Mouse (Mus musculus) MEL (cell line): ENCODE data around the gene Dsn1. TPM values are rescaled to one million over a fixed set of nuclear protein-coding genes. Genes with fewer than 3 reads are reported as not detected.
A peak's percentile ranks its signal among the peaks of the same experiment; 100 is the strongest.

Experiments used
- DNase-seq: peaks from one replicate; pipeline ENCODE4 v3.0.0; 2011; ENCODE audit warnings: low read depth, low spot score
- H3K27ac ChIP-seq: 2 replicates; pipeline ENCODE4 v1.5.1; 2012; ENCODE audit warnings: low read depth, mild to moderate bottlenecking, control low read depth, low read length, moderate library complexity; ENCODE audit not compliant: control insufficient read depth
- H3K27me3 ChIP-seq, 2 experiments: fragments of 150-350 bp in 1 of 2; sonication (generic) in 1 of 2; 2 replicates each; pipeline ENCODE4 v1.6.1; 2012; ENCODE audit warnings: low read length in 2 of 2, mild to moderate bottlenecking in 2 of 2, improper control_type of control experiment in 1 of 2, moderate library complexity in 1 of 2; ENCODE audit not compliant: insufficient read depth in 2 of 2, control insufficient read depth in 1 of 2
- H3K36me3 ChIP-seq, 2 experiments: 2 replicates each; pipeline ENCODE4 v1.6.1; 2012 to 2014; ENCODE audit warnings: low read length in 2 of 2, improper control_type of control experiment in 1 of 2, inconsistent platforms in 1 of 2, mild to moderate bottlenecking in 1 of 2; ENCODE audit not compliant: insufficient read depth in 2 of 2, control insufficient read depth in 1 of 2
- H3K4me1 ChIP-seq, 2 experiments: fragments of 150-350 bp in 1 of 2; sonication (generic) in 1 of 2; 2 replicates each; pipeline ENCODE4 v1.6.1; 2012; ENCODE audit warnings: low read length in 2 of 2, improper control_type of control experiment in 1 of 2, mild to moderate bottlenecking in 1 of 2; ENCODE audit not compliant: insufficient read depth in 2 of 2, control insufficient read depth in 1 of 2
- H3K4me3 ChIP-seq, 2 experiments: fragments of 150-350 bp in 1 of 2; sonication (generic) in 1 of 2; 2 replicates each; pipeline ENCODE4 v1.5.1; 2012; ENCODE audit warnings: low read depth in 2 of 2, low read length in 2 of 2, mild to moderate bottlenecking in 2 of 2, moderate library complexity in 2 of 2, control low read depth in 1 of 2, improper control_type of control experiment in 1 of 2; ENCODE audit not compliant: control insufficient read depth in 1 of 2, insufficient read depth in 1 of 2
- H3K79me2 ChIP-seq: 2 replicates; pipeline ENCODE4 v1.6.1; 2012; ENCODE audit warnings: mild to moderate bottlenecking, low read length, moderate library complexity; ENCODE audit not compliant: control insufficient read depth, poor library complexity, insufficient read depth
- H3K9ac ChIP-seq: 2 replicates; pipeline ENCODE4 v1.6.1; 2012; ENCODE audit warnings: low read depth, mild to moderate bottlenecking, control low read depth, low read length, moderate library complexity; ENCODE audit not compliant: control insufficient read depth, poor library complexity, severe bottlenecking
- H3K9me3 ChIP-seq: fragments of 150-350 bp; sonication (generic); replicated peaks from 2 replicates; pipeline ENCODE4 v1.6.1; 2012; ENCODE audit warnings: mild to moderate bottlenecking, low read length, improper control_type of control experiment, moderate library complexity; ENCODE audit not compliant: insufficient read depth
- BHLHE40 ChIP-seq: IDR thresholded peaks from 2 replicates; pipeline ENCODE4 v1.6.1; 2012; ENCODE audit warnings: low read depth, mild to moderate bottlenecking, inconsistent platforms, low read length, improper control_type of control experiment, borderline replicate concordance
- CHD1 ChIP-seq: IDR thresholded peaks from 2 replicates; pipeline ENCODE4 v1.6.1; 2012; ENCODE audit warnings: low read depth, mild to moderate bottlenecking, inconsistent platforms, low read length, improper control_type of control experiment
- CHD2 ChIP-seq: IDR thresholded peaks from 2 replicates; pipeline ENCODE4 v1.6.1; 2011; ENCODE audit warnings: low read length, improper control_type of control experiment
- CTCF ChIP-seq, 3 experiments: IDR thresholded peaks in 2 of 3; conservative IDR thresholded peaks in 1 of 3; 2 replicates each; pipeline ENCODE4 v1.5.1; 2011 to 2012; ENCODE audit warnings: low read length in 3 of 3, low read depth in 2 of 3, mild to moderate bottlenecking in 2 of 3, improper control_type of control experiment in 1 of 3, inconsistent platforms in 1 of 3, mixed read lengths in 1 of 3, moderate library complexity in 1 of 3; ENCODE audit not compliant: control insufficient read depth in 1 of 3, insufficient read depth in 1 of 3, poor library complexity in 1 of 3, severe bottlenecking in 1 of 3
- E2F4 ChIP-seq: IDR thresholded peaks from 2 replicates; pipeline ENCODE4 v1.6.1; 2011; ENCODE audit warnings: low read depth, low read length, improper control_type of control experiment, borderline replicate concordance
- ELF1 ChIP-seq: IDR thresholded peaks from 2 replicates; pipeline ENCODE4 v1.6.1; 2014; ENCODE audit warnings: low read depth, mild to moderate bottlenecking, inconsistent platforms, low read length, improper control_type of control experiment, moderate library complexity
- ETS1 ChIP-seq: IDR thresholded peaks from 2 replicates; pipeline ENCODE4 v1.6.1; 2012; ENCODE audit warnings: low read depth, mild to moderate bottlenecking, inconsistent platforms, low read length, improper control_type of control experiment, moderate library complexity
- GATA1 ChIP-seq: IDR thresholded peaks from 2 replicates; pipeline ENCODE4 v1.6.1; 2011; ENCODE audit warnings: low read depth, low read length, improper control_type of control experiment
- HCFC1 ChIP-seq: IDR thresholded peaks from 2 replicates; pipeline ENCODE4 v1.6.1; 2012; ENCODE audit warnings: low read depth, mild to moderate bottlenecking, inconsistent platforms, low read length, improper control_type of control experiment, moderate library complexity
- JUND ChIP-seq: IDR thresholded peaks from 2 replicates; pipeline ENCODE4 v1.6.1; 2011; ENCODE audit warnings: low read depth, mild to moderate bottlenecking, improper control_type of control experiment, low read length
- KAT2A ChIP-seq: conservative IDR thresholded peaks from 2 replicates; pipeline ENCODE4 v1.6.1; 2012; ENCODE audit warnings: low read depth, low read length, improper control_type of control experiment, inconsistent platforms
- MAZ ChIP-seq: IDR thresholded peaks from 2 replicates; pipeline ENCODE4 v1.6.1; 2012; ENCODE audit warnings: low read depth, mild to moderate bottlenecking, inconsistent platforms, low read length, improper control_type of control experiment
- MEF2A ChIP-seq: IDR thresholded peaks from 2 replicates; pipeline ENCODE4 v1.6.1; 2014; ENCODE audit warnings: low read depth, mild to moderate bottlenecking, inconsistent platforms, low read length, improper control_type of control experiment; ENCODE audit not compliant: poor library complexity, insufficient replicate concordance, severe bottlenecking; ENCODE audit errors: extremely low read depth
- MXI1 ChIP-seq: IDR thresholded peaks from 2 replicates; pipeline ENCODE4 v1.6.1; 2011; ENCODE audit warnings: mild to moderate bottlenecking, low read depth, low read length, improper control_type of control experiment
- MYB ChIP-seq: IDR thresholded peaks from 2 replicates; pipeline ENCODE4 v1.6.1; 2011; ENCODE audit warnings: mild to moderate bottlenecking, low read depth, low read length, improper control_type of control experiment
- NRF1 ChIP-seq: IDR thresholded peaks from 2 replicates; pipeline ENCODE4 v1.6.1; 2014; ENCODE audit warnings: low read depth, mild to moderate bottlenecking, inconsistent platforms, low read length, improper control_type of control experiment, moderate library complexity; ENCODE audit not compliant: poor library complexity, insufficient read depth, severe bottlenecking
- POLR2A ChIP-seq, 2 experiments: IDR thresholded peaks; 2 replicates each; pipeline ENCODE4 v1.6.1; 2011 to 2012; ENCODE audit warnings: low read length in 2 of 2, mild to moderate bottlenecking in 2 of 2, control low read depth in 1 of 2, improper control_type of control experiment in 1 of 2, low read depth in 1 of 2, moderate library complexity in 1 of 2; ENCODE audit not compliant: control insufficient read depth in 1 of 2, insufficient read depth in 1 of 2, poor library complexity in 1 of 2
- POLR2AphosphoS5 ChIP-seq: IDR thresholded peaks from 2 replicates; pipeline ENCODE4 v1.6.1; 2012; ENCODE audit warnings: low read depth, borderline replicate concordance, mild to moderate bottlenecking, inconsistent platforms, low read length, moderate library complexity, mixed read lengths
- RAD21 ChIP-seq: IDR thresholded peaks from 2 replicates; pipeline ENCODE4 v1.6.1; 2011; ENCODE audit warnings: mild to moderate bottlenecking, low read depth, low read length, improper control_type of control experiment
- SMC3 ChIP-seq: IDR thresholded peaks from 2 replicates; pipeline ENCODE4 v1.6.1; 2011; ENCODE audit warnings: low read depth, low read length, improper control_type of control experiment
- TCF12 ChIP-seq: IDR thresholded peaks from 2 replicates; pipeline ENCODE4 v1.6.1; 2014; ENCODE audit warnings: low read depth, mild to moderate bottlenecking, inconsistent platforms, low read length, improper control_type of control experiment, moderate library complexity
- USF2 ChIP-seq, 2 experiments: IDR thresholded peaks; 2 replicates each; pipeline ENCODE4 v1.6.1; 2011 to 2012; ENCODE audit warnings: improper control_type of control experiment in 2 of 2, low read length in 2 of 2, borderline replicate concordance in 1 of 2, inconsistent platforms in 1 of 2, low read depth in 1 of 2, mild to moderate bottlenecking in 1 of 2; ENCODE audit not compliant: insufficient read depth in 1 of 2
- ZC3H11A ChIP-seq: IDR thresholded peaks from 2 replicates; pipeline ENCODE4 v1.6.1; 2012; ENCODE audit warnings: low read depth, mild to moderate bottlenecking, inconsistent platforms, low read length, improper control_type of control experiment
- polyA plus RNA-seq, 2 experiments: library from polyadenylated mRNA; stranded (reverse) in 1 of 2; unstranded in 1 of 2; fragments of >175 nt in 1 of 2; fragments of >200 nt in 1 of 2; gene quantifications; 2 replicates each; pipeline versions ENCODE4 v1.2.1 to v1.2.4; 2012; ENCODE audit warnings: low replicate concordance in 2 of 2, low read depth in 1 of 2; ENCODE audit not compliant: insufficient read length in 2 of 2, insufficient read depth in 1 of 2, missing spikeins in 1 of 2
- total RNA-seq: library from RNA; depleted of rRNA; stranded (reverse); fragments of 300-350 nt; gene quantifications from 2 replicates; pipeline ENCODE4 v1.2.3, GENCODE M21; 2012

Gene Dsn1
- total and polyA plus RNA-seq, 3 experiments: 29.3 to 33.2 TPM; not detected in 1

- no peaks in the 10 kb centered on the region for H3K27me3 ChIP-seq
- TF ChIP-seq E2F4: no peak
- no peak for TF ChIP-seq RAD21
- TF ChIP-seq CHD2: no peak
- no peak for TF ChIP-seq POLR2AphosphoS5
- TF ChIP-seq MEF2A: no peak
- no peak for TF ChIP-seq MYB
- TF ChIP-seq TCF12: no peak
- no peak for TF ChIP-seq CTCF (IDR thresholded peaks at IDR 0.05 in 2 of 3, conservative IDR thresholded peaks at IDR 0.05 in 1 of 3; ENCODE audit: control insufficient read depth in 1 of 3, insufficient read depth in 1 of 3, low read depth in 2 of 3, low read length in 3 of 3, poor library complexity in 1 of 3, severe bottlenecking in 1 of 3)
- no peak for TF ChIP-seq JUND
- TF ChIP-seq HCFC1: no peak
- no peak for TF ChIP-seq KAT2A
- TF ChIP-seq MAZ: no peak
- H3K4me3 ChIP-seq: no peak overlapping the region
- DNase-seq: no peak
- H3K4me1 ChIP-seq: no peaks in the 10 kb centered on the region
- H3K27ac ChIP-seq: no peak overlapping the region
- H3K9me3 ChIP-seq: no peaks in the 10 kb centered on the region
- H3K9ac ChIP-seq: no peak overlapping the region
- H3K79me2 ChIP-seq: no peaks in the 10 kb centered on the region
- peaks cover 0 to 15% of the 10 kb centered on the region in 2 experiments; a peak in 2 of 4 replicates for H3K36me3 ChIP-seq
Measured at GRCm38 (mm10) chr2:156998263-156998662, 8.7 kb downstream of the Dsn1 start.

DNA sequence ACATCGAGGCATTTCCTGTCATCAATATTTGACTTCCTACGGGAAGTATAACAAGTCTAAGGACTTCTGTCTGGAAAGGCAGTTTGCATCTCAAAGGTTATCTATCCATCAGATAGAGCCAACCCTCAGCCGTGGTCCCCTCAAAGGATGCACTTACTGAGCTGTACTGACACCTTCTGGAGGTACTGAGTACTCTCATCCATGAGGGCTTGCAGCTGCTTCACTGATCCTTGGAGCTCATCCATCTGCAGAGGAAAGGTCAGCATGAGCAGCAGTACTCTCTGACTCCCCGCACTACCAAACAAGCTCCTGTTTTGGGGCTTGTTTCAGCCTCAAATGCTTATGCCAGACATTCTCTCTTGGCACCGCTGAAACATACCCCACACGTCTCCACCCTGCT, 10.4 kb downstream of the Dsn1 start:
- Histone ChIP-seq H3K4me3 (no peak overlapping the region), H3K36me3 (peaks cover 5 to 15% of the 10 kb centered on the region in 2 experiments), H3K79me2 (peaks cover 2% of the 10 kb centered on the region), H3K9ac (no peak overlapping the region), H3K27ac (no peak overlapping the region), H3K4me1 (no peaks in the 10 kb centered on the region; a peak in 1 of 4 replicates), H3K9me3 (no peaks in the 10 kb centered on the region), H3K27me3 (no peaks in the 10 kb centered on the region)
- TF ChIP-seq JUND: no peak
- no peak for TF ChIP-seq POLR2AphosphoS5
- TF ChIP-seq NRF1: no peak
- no peak for TF ChIP-seq CHD1
- TF ChIP-seq MXI1: no peak
- no peak for TF ChIP-seq USF2 (IDR thresholded peaks at IDR 0.05; ENCODE audit: borderline replicate concordance in 1 of 2, insufficient read depth in 1 of 2, low read depth in 1 of 2, low read length in 2 of 2)
- TF ChIP-seq ZC3H11A: peak; percentile 33; the same call in 1 of the 2 replicates
- TF ChIP-seq ETS1: no peak
- no peak for TF ChIP-seq BHLHE40
- TF ChIP-seq CTCF (IDR thresholded peaks at IDR 0.05 in 2 of 3, conservative IDR thresholded peaks at IDR 0.05 in 1 of 3; ENCODE audit: control insufficient read depth in 1 of 3, insufficient read depth in 1 of 3, low read depth in 2 of 3, low read length in 3 of 3, poor library complexity in 1 of 3, severe bottlenecking in 1 of 3): peak; percentile 26 to 62 (median 27); a peak in 3 of 6 replicates
- no peak for TF ChIP-seq POLR2A (IDR thresholded peaks at IDR 0.05; ENCODE audit: control insufficient read depth in 1 of 2, insufficient read depth in 1 of 2, low read depth in 1 of 2, low read length in 2 of 2, poor library complexity in 1 of 2)
- TF ChIP-seq MYB: no peak
- no peak for TF ChIP-seq GATA1
- TF ChIP-seq SMC3: peak; percentile 39
- TF ChIP-seq ELF1: no peak
- peak; percentile 58 for TF ChIP-seq RAD21
- DNase-seq: peak; percentile 38
